Mouse (Mus musculus) MEL (cell line): ENCODE results near the gene Pax6. TPM values are rescaled to one million over a fixed set of nuclear protein-coding genes. Genes with fewer than 3 reads are reported as not detected.

ENCODE experiments used
- DNase-seq: peaks from one replicate; pipeline ENCODE4 v3.0.0; 2011; ENCODE audit warnings: low read depth, low spot score
- H3K27ac ChIP-seq: 2 replicates; pipeline ENCODE4 v1.5.1; 2012; ENCODE audit warnings: low read depth, mild to moderate bottlenecking, control low read depth, low read length, moderate library complexity; ENCODE audit not compliant: control insufficient read depth
- H3K27me3 ChIP-seq, 2 experiments: fragments of 150-350 bp in 1 of 2; sonication (generic) in 1 of 2; 2 replicates each; pipeline ENCODE4 v1.6.1; 2012; ENCODE audit warnings: low read length in 2 of 2, mild to moderate bottlenecking in 2 of 2, improper control_type of control experiment in 1 of 2, moderate library complexity in 1 of 2; ENCODE audit not compliant: insufficient read depth in 2 of 2, control insufficient read depth in 1 of 2
- H3K36me3 ChIP-seq, 2 experiments: 2 replicates each; pipeline ENCODE4 v1.6.1; 2012 to 2014; ENCODE audit warnings: low read length in 2 of 2, improper control_type of control experiment in 1 of 2, inconsistent platforms in 1 of 2, mild to moderate bottlenecking in 1 of 2; ENCODE audit not compliant: insufficient read depth in 2 of 2, control insufficient read depth in 1 of 2
- H3K4me1 ChIP-seq, 2 experiments: fragments of 150-350 bp in 1 of 2; sonication (generic) in 1 of 2; 2 replicates each; pipeline ENCODE4 v1.6.1; 2012; ENCODE audit warnings: low read length in 2 of 2, improper control_type of control experiment in 1 of 2, mild to moderate bottlenecking in 1 of 2; ENCODE audit not compliant: insufficient read depth in 2 of 2, control insufficient read depth in 1 of 2
- H3K4me3 ChIP-seq, 2 experiments: fragments of 150-350 bp in 1 of 2; sonication (generic) in 1 of 2; 2 replicates each; pipeline ENCODE4 v1.5.1; 2012; ENCODE audit warnings: low read depth in 2 of 2, low read length in 2 of 2, mild to moderate bottlenecking in 2 of 2, moderate library complexity in 2 of 2, control low read depth in 1 of 2, improper control_type of control experiment in 1 of 2; ENCODE audit not compliant: control insufficient read depth in 1 of 2, insufficient read depth in 1 of 2
- H3K79me2 ChIP-seq: 2 replicates; pipeline ENCODE4 v1.6.1; 2012; ENCODE audit warnings: mild to moderate bottlenecking, low read length, moderate library complexity; ENCODE audit not compliant: control insufficient read depth, poor library complexity, insufficient read depth
- H3K9ac ChIP-seq: 2 replicates; pipeline ENCODE4 v1.6.1; 2012; ENCODE audit warnings: low read depth, mild to moderate bottlenecking, control low read depth, low read length, moderate library complexity; ENCODE audit not compliant: control insufficient read depth, poor library complexity, severe bottlenecking
- H3K9me3 ChIP-seq: fragments of 150-350 bp; sonication (generic); replicated peaks from 2 replicates; pipeline ENCODE4 v1.6.1; 2012; ENCODE audit warnings: mild to moderate bottlenecking, low read length, improper control_type of control experiment, moderate library complexity; ENCODE audit not compliant: insufficient read depth
- BHLHE40 ChIP-seq: IDR thresholded peaks from 2 replicates; pipeline ENCODE4 v1.6.1; 2012; ENCODE audit warnings: low read depth, mild to moderate bottlenecking, inconsistent platforms, low read length, improper control_type of control experiment, borderline replicate concordance
- CHD1 ChIP-seq: IDR thresholded peaks from 2 replicates; pipeline ENCODE4 v1.6.1; 2012; ENCODE audit warnings: low read depth, mild to moderate bottlenecking, inconsistent platforms, low read length, improper control_type of control experiment
- CTCF ChIP-seq, 3 experiments: IDR thresholded peaks in 2 of 3; conservative IDR thresholded peaks in 1 of 3; 2 replicates each; pipeline ENCODE4 v1.5.1; 2011 to 2012; ENCODE audit warnings: low read length in 3 of 3, low read depth in 2 of 3, mild to moderate bottlenecking in 2 of 3, improper control_type of control experiment in 1 of 3, inconsistent platforms in 1 of 3, mixed read lengths in 1 of 3, moderate library complexity in 1 of 3; ENCODE audit not compliant: control insufficient read depth in 1 of 3, insufficient read depth in 1 of 3, poor library complexity in 1 of 3, severe bottlenecking in 1 of 3
- E2F4 ChIP-seq: IDR thresholded peaks from 2 replicates; pipeline ENCODE4 v1.6.1; 2011; ENCODE audit warnings: low read depth, low read length, improper control_type of control experiment, borderline replicate concordance
- ELF1 ChIP-seq: IDR thresholded peaks from 2 replicates; pipeline ENCODE4 v1.6.1; 2014; ENCODE audit warnings: low read depth, mild to moderate bottlenecking, inconsistent platforms, low read length, improper control_type of control experiment, moderate library complexity
- GABPA ChIP-seq: IDR thresholded peaks from 2 replicates; pipeline ENCODE4 v1.6.1; 2012; ENCODE audit warnings: low read depth, mild to moderate bottlenecking, inconsistent platforms, low read length, improper control_type of control experiment, moderate library complexity
- GATA1 ChIP-seq: IDR thresholded peaks from 2 replicates; pipeline ENCODE4 v1.6.1; 2011; ENCODE audit warnings: low read depth, low read length, improper control_type of control experiment
- JUND ChIP-seq: IDR thresholded peaks from 2 replicates; pipeline ENCODE4 v1.6.1; 2011; ENCODE audit warnings: low read depth, mild to moderate bottlenecking, improper control_type of control experiment, low read length
- KAT2A ChIP-seq: conservative IDR thresholded peaks from 2 replicates; pipeline ENCODE4 v1.6.1; 2012; ENCODE audit warnings: low read depth, low read length, improper control_type of control experiment, inconsistent platforms
- MAFK ChIP-seq: IDR thresholded peaks from 2 replicates; pipeline ENCODE4 v1.6.1; 2011; ENCODE audit warnings: low read depth, mild to moderate bottlenecking, low read length, improper control_type of control experiment, borderline replicate concordance
- MAX ChIP-seq: IDR thresholded peaks from 2 replicates; pipeline ENCODE4 v1.6.1; 2011; ENCODE audit warnings: low read length, improper control_type of control experiment
- MEF2A ChIP-seq: IDR thresholded peaks from 2 replicates; pipeline ENCODE4 v1.6.1; 2014; ENCODE audit warnings: low read depth, mild to moderate bottlenecking, inconsistent platforms, low read length, improper control_type of control experiment; ENCODE audit not compliant: poor library complexity, insufficient replicate concordance, severe bottlenecking; ENCODE audit errors: extremely low read depth
- MYB ChIP-seq: IDR thresholded peaks from 2 replicates; pipeline ENCODE4 v1.6.1; 2011; ENCODE audit warnings: mild to moderate bottlenecking, low read depth, low read length, improper control_type of control experiment
- NELFE ChIP-seq: IDR thresholded peaks from 2 replicates; pipeline ENCODE4 v1.6.1; 2011; ENCODE audit warnings: low read depth, low read length, improper control_type of control experiment
- POLR2A ChIP-seq, 2 experiments: IDR thresholded peaks; 2 replicates each; pipeline ENCODE4 v1.6.1; 2011 to 2012; ENCODE audit warnings: low read length in 2 of 2, mild to moderate bottlenecking in 2 of 2, control low read depth in 1 of 2, improper control_type of control experiment in 1 of 2, low read depth in 1 of 2, moderate library complexity in 1 of 2; ENCODE audit not compliant: control insufficient read depth in 1 of 2, insufficient read depth in 1 of 2, poor library complexity in 1 of 2
- POLR2AphosphoS5 ChIP-seq: IDR thresholded peaks from 2 replicates; pipeline ENCODE4 v1.6.1; 2012; ENCODE audit warnings: low read depth, borderline replicate concordance, mild to moderate bottlenecking, inconsistent platforms, low read length, moderate library complexity, mixed read lengths
- TBP ChIP-seq: IDR thresholded peaks from 2 replicates; pipeline ENCODE4 v1.8.0; 2011; ENCODE audit warnings: low read depth, low read length, improper control_type of control experiment
- TCF12 ChIP-seq: IDR thresholded peaks from 2 replicates; pipeline ENCODE4 v1.6.1; 2014; ENCODE audit warnings: low read depth, mild to moderate bottlenecking, inconsistent platforms, low read length, improper control_type of control experiment, moderate library complexity
- UBTF ChIP-seq: IDR thresholded peaks from 2 replicates; pipeline ENCODE4 v1.6.1; 2012; ENCODE audit warnings: low read depth, mild to moderate bottlenecking, inconsistent platforms, low read length, improper control_type of control experiment, moderate library complexity, borderline replicate concordance; ENCODE audit not compliant: insufficient read depth
- USF2 ChIP-seq, 2 experiments: IDR thresholded peaks; 2 replicates each; pipeline ENCODE4 v1.6.1; 2011 to 2012; ENCODE audit warnings: improper control_type of control experiment in 2 of 2, low read length in 2 of 2, borderline replicate concordance in 1 of 2, inconsistent platforms in 1 of 2, low read depth in 1 of 2, mild to moderate bottlenecking in 1 of 2; ENCODE audit not compliant: insufficient read depth in 1 of 2
- ZC3H11A ChIP-seq: IDR thresholded peaks from 2 replicates; pipeline ENCODE4 v1.6.1; 2012; ENCODE audit warnings: low read depth, mild to moderate bottlenecking, inconsistent platforms, low read length, improper control_type of control experiment
- ZKSCAN1 ChIP-seq: IDR thresholded peaks from 2 replicates; pipeline ENCODE4 v1.6.1; 2012; ENCODE audit warnings: low read depth, mild to moderate bottlenecking, inconsistent platforms, low read length, improper control_type of control experiment, moderate library complexity
- ZNF384 ChIP-seq: IDR thresholded peaks from 2 replicates; pipeline ENCODE4 v1.6.1; 2012; ENCODE audit warnings: low read depth, mild to moderate bottlenecking, inconsistent platforms, low read length, improper control_type of control experiment
- polyA plus RNA-seq, 2 experiments: library from polyadenylated mRNA; stranded (reverse) in 1 of 2; unstranded in 1 of 2; fragments of >175 nt in 1 of 2; fragments of >200 nt in 1 of 2; gene quantifications; 2 replicates each; pipeline versions ENCODE4 v1.2.1 to v1.2.4; 2012; ENCODE audit warnings: low replicate concordance in 2 of 2, low read depth in 1 of 2; ENCODE audit not compliant: insufficient read length in 2 of 2, insufficient read depth in 1 of 2, missing spikeins in 1 of 2
- total RNA-seq: library from RNA; depleted of rRNA; stranded (reverse); fragments of 300-350 nt; gene quantifications from 2 replicates; pipeline ENCODE4 v1.2.3, GENCODE M21; 2012

Pax6 gene
- total and polyA plus RNA-seq, 3 experiments: 7.5 to 17.6 TPM; not detected in 1

DNA sequence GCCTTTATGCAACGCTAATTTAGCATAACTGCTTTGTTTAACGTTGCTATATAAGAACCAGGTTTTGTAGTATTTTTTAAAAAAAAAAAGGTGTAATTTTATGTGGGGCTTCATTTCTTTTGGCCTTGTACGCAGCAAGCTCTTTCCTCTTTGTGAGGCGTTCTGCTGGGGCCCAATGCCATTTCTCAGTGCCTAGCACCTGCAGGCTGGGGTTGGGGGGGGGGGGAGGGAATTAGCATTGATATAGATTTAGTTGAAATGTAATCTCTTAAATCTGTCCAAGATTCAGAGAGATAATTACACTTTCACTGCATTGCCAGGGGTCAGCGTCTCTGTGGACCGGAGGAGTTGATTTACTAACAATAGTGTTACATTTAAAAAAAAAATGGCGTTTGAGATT, 6.1 kb upstream of the Pax6 start:
- H3K9me3 ChIP-seq: no peaks in the 10 kb centered on the region
- TF ChIP-seq POLR2A (IDR thresholded peaks at IDR 0.05; ENCODE audit: control insufficient read depth in 1 of 2, insufficient read depth in 1 of 2, low read depth in 1 of 2, low read length in 2 of 2, poor library complexity in 1 of 2) (no peak), ZKSCAN1 (no peak), BHLHE40 (no peak), GATA1 (no peak), NELFE (no peak), KAT2A (no peak), TBP (no peak), ELF1 (no peak), GABPA (no peak), CHD1 (no peak), TCF12 (no peak), MAX (no peak), E2F4 (no peak), USF2 (IDR thresholded peaks at IDR 0.05; ENCODE audit: borderline replicate concordance in 1 of 2, insufficient read depth in 1 of 2, low read depth in 1 of 2, low read length in 2 of 2) (no peak), MAFK (no peak), MYB (no peak), JUND (no peak), ZNF384 (no peak)
- no peak overlapping the region for H3K4me3 ChIP-seq
- H3K4me1 ChIP-seq: no peaks in the 10 kb centered on the region
- no peak overlapping the region for H3K9ac ChIP-seq
- no peak for DNase-seq
- no peak overlapping the region for H3K27ac ChIP-seq
- no peaks in the 10 kb centered on the region for H3K36me3 ChIP-seq
- H3K79me2 ChIP-seq: no peaks in the 10 kb centered on the region
- H3K27me3 ChIP-seq: no peaks in the 10 kb centered on the region; a peak in 2 of 4 replicates

DNA sequence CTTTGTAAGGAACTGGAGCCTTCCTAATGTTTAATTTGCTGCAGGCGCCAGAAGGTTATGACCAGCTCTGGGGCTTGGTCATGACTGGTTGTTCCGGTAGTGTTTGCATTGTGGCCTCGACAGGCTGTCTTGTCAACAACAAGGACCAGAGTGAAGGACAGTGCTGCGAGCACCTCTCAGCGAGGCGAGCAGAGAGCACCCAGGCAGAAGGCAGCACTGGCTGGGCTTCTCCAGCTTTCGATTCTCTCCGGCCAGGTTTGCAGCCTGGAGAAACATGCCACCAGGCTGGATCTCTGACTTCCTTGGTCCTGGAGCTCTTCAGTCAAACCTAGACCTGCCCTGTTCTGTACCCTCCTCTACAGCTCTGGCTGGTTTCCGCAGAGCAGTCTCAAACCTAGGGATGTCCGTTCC, 5.6 kb upstream of the Pax6 start:
- H3K27me3 ChIP-seq: no peaks in the 10 kb centered on the region; a peak in 2 of 4 replicates
- no peak overlapping the region for H3K4me3 ChIP-seq

More for the DNA sequence above, 5.6 kb upstream of the Pax6 start:
- no peak for DNase-seq
- no peaks in the 10 kb centered on the region for H3K4me1 ChIP-seq
- no peak for TF ChIP-seq UBTF
- no peak for TF ChIP-seq ZC3H11A
- no peak for TF ChIP-seq CTCF (IDR thresholded peaks at IDR 0.05 in 2 of 3, conservative IDR thresholded peaks at IDR 0.05 in 1 of 3; ENCODE audit: control insufficient read depth in 1 of 3, insufficient read depth in 1 of 3, low read depth in 2 of 3, low read length in 3 of 3, poor library complexity in 1 of 3, severe bottlenecking in 1 of 3)
- no peak for TF ChIP-seq MAX
- TF ChIP-seq USF2 (IDR thresholded peaks at IDR 0.05; ENCODE audit: borderline replicate concordance in 1 of 2, insufficient read depth in 1 of 2, low read depth in 1 of 2, low read length in 2 of 2): no peak
- TF ChIP-seq MEF2A: no peak
- no peak for TF ChIP-seq TBP
- TF ChIP-seq CHD1: no peak
- TF ChIP-seq ZKSCAN1: no peak
- TF ChIP-seq POLR2AphosphoS5: no peak
- TF ChIP-seq TCF12: no peak
- H3K36me3 ChIP-seq: no peaks in the 10 kb centered on the region
- H3K79me2 ChIP-seq: no peaks in the 10 kb centered on the region
- no peak overlapping the region for H3K27ac ChIP-seq
- H3K9ac ChIP-seq: no peak overlapping the region
- no peaks in the 10 kb centered on the region for H3K9me3 ChIP-seq
